Mouse (Mus musculus): ENCODE results near the gene Scrn1. TPM values are rescaled to one million over a fixed set of nuclear protein-coding genes. Genes with fewer than 3 reads are reported as not detected.

Gene Scrn1
- polyA plus RNA-seq, 1 experiment = 13.5 TPM

DNA sequence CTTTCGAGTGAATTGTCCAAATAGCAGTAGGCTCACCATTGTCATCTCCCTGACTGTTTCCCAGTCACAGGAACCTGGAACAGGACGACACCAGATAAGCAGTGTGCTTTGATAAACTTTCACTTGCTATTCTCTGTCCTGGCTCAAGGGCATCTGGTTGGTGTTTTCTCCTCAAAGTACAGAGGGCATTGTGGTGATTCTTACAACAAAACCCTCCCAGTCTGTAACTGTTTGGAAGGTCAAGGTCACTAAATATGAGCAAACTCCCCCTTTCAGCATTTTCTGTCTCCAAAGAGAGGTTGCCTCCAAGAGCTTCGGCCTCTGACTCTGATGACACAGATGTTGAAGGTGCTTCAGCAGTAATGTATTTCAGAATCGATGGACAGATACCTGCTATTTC is 101.4 kb downstream of the Scrn1 start:
- H3K4me1 ChIP-seq = peaks cover 49% of the 10 kb centered on the region
- no peaks in the 10 kb centered on the region for H3K36me3 ChIP-seq (replicated peaks; ENCODE audit: low read length)
- no peak overlapping the region for H3K4me3 ChIP-seq (replicated peaks)
- H3K9me3 ChIP-seq = peaks cover 8% of the 10 kb centered on the region; the same call in 1 of the 2 replicates
- H3K27me3 ChIP-seq (replicated peaks) = peaks cover 20% of the 10 kb centered on the region
- TF ChIP-seq GATA1 (IDR thresholded peaks at IDR 0.05; ENCODE audit: borderline replicate concordance, low read length) = no peak
- no peak for TF ChIP-seq FLI1 (IDR thresholded peaks at IDR 0.05; ENCODE audit: low read length)

DNA sequence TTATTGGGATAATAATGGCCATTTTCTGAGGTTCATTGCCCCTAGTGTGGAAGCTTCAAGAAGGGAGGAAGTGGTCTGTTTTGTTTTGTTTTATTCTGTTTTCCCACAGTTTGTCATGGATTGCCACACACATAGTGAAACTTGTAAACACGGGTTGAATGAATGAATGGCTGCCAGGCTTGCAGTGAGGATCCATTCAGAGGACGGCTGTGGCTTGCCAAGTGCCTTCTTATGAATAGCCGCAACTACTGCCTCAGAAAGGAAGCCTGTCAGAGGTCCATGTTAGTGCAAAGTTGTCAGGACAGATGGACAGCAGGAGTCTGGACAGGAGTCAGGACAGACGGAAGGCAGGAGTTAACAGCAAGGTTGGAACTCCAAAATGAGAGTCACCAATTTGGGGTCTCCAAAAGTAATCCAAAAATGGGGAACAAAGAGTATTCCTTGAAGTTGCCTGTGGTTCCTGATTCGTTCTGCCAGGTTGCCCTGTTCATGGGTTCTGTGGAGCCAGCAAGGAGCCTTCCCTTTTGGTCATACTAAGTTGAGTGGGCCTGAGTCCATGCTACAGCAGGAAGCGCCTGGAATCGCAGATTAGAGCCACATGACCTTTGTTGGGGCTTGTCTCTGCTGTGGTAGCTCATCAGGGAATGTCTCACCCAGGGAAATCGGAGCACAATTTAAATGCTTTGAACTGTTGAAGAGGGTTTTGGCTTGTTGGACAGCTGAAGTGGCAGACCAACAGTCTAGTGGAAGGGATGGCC is 102.4 kb downstream of the Scrn1 start:
- peak overlapping the region; percentile 14 for H3K4me3 ChIP-seq (replicated peaks)
- H3K27me3 ChIP-seq (replicated peaks) = peaks cover 15% of the 10 kb centered on the region
- TF ChIP-seq FLI1 (IDR thresholded peaks at IDR 0.05; ENCODE audit: low read length) (no peak), GATA1 (IDR thresholded peaks at IDR 0.05; ENCODE audit: borderline replicate concordance, low read length) (no peak)
- no peaks in the 10 kb centered on the region for H3K36me3 ChIP-seq (replicated peaks; ENCODE audit: low read length)
- H3K4me1 ChIP-seq = peaks cover 55% of the 10 kb centered on the region
- peaks cover 8% of the 10 kb centered on the region; the same call in 1 of the 2 replicates for H3K9me3 ChIP-seq

DNA sequence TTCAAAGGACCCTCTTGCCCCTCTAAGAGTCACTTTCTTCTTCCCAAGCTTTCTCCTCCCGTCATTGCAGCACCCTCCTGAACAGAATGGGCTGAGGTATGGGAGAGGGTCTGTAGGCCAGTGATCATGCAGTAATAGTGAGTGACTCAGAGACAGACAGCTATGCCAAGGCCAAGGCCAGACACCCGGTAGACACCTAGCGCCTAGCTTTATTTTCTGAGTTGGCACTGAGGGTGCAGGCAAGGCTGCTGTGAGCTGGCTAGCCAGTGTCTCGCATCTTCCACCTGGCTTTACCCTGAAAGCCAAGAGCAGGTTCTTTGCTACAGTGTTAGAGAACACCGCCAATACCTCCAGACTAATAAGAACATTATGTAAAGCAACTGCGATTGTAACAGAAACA is 103.5 kb downstream of the Scrn1 start:
- Histone ChIP-seq H3K4me1 (peaks cover 59% of the 10 kb centered on the region), H3K36me3 (replicated peaks; ENCODE audit: low read length) (no peaks in the 10 kb centered on the region), H3K4me3 (replicated peaks) (no peak overlapping the region), H3K9me3 (peaks cover 8% of the 10 kb centered on the region; the same call in 1 of the 2 replicates), H3K27me3 (replicated peaks) (peaks cover 14% of the 10 kb centered on the region)
- TF ChIP-seq FLI1 (IDR thresholded peaks at IDR 0.05; ENCODE audit: low read length) (no peak), GATA1 (IDR thresholded peaks at IDR 0.05; ENCODE audit: borderline replicate concordance, low read length) (no peak)

DNA sequence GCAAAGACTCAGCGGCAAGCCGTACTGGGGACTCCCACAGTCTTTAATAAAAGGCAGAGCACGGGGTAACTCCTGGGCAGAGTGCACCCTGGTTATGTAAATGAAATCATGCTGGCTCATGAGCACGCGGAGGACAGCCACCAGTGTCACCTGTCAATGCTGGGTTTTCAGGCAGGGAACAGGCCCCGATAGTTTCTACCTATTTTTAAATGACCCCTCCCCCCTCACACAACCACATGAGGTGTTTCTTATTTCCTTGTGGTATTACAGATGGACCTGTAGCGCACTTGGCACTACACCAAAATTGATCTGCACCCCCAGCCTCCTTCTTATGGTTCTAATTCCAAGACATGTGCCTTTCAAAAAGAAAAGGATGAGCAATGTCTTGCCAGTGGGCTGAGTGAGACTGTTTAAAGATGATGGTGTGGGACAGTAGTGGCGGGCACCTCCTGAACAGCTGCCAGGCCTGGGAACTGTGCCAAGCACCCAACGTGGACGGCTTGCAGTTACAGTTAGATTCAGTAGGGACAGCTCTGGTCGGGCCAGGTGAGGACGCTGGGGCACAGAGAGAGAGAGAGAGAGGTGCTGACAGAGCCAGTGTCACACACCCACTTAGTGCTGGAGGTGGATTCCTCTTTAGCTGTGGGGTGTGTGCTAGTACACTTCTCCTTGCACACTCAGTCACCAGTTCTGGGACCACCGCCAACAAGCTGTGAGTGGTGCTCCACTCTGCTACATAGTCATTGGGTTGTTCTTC is 105.2 kb downstream of the Scrn1 start:
- Histone ChIP-seq H3K9me3 (peaks cover 8% of the 10 kb centered on the region; the same call in 1 of the 2 replicates), H3K4me3 (replicated peaks) (no peak overlapping the region)
- TF ChIP-seq GATA1 (IDR thresholded peaks at IDR 0.05; ENCODE audit: borderline replicate concordance, low read length) (no peak), FLI1 (IDR thresholded peaks at IDR 0.05; ENCODE audit: low read length) (no peak)

DNA sequence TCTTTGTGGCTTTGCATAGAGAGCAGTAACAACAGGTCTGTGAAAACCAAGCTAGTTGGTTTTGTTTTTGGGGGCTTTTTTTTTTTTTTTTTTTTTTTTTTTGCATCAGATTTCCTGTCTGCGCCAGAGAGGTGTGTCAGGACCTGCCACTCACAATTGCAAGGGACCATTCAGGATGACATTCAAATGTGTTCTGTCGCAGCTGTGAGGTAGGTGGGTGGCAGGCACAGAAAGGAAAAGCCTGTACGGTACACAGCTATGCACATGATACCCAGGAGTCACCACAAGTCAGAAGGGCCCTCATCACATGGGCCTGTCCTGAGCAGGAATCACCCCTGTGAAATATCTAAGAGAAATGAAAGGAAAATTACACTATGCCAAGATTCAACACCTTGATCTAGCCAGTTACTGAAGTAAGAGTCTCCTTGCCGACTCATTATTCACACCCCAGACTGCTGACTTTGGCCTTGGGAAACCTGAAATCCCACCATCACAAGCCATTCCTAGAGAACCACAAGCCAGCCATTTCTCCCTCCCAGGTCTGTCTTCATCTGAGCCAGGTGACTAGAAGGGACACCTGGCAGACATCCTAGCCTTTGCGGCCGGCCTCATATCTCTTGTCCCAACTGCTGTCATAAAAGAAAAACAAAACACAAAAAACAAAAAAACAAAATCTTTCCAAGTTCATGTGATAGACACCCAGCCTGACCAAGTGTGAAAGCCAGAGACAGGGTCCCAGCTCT is 105.9 kb downstream of the Scrn1 start:
- Histone ChIP-seq H3K9me3 (peaks cover 8% of the 10 kb centered on the region; the same call in 1 of the 2 replicates), H3K27me3 (replicated peaks) (peaks cover 17% of the 10 kb centered on the region), H3K36me3 (replicated peaks; ENCODE audit: low read length) (no peaks in the 10 kb centered on the region), H3K4me1 (peaks cover 55% of the 10 kb centered on the region), H3K4me3 (replicated peaks) (no peak overlapping the region)
- no peak for TF ChIP-seq GATA1 (IDR thresholded peaks at IDR 0.05; ENCODE audit: borderline replicate concordance, low read length)
- TF ChIP-seq FLI1 (IDR thresholded peaks at IDR 0.05; ENCODE audit: low read length) = no peak

More for the DNA sequence above, 105.2 kb downstream of the Scrn1 start:
- H3K27me3 ChIP-seq (replicated peaks) = peaks cover 17% of the 10 kb centered on the region
- peaks cover 58% of the 10 kb centered on the region for H3K4me1 ChIP-seq
- H3K36me3 ChIP-seq (replicated peaks; ENCODE audit: low read length) = no peaks in the 10 kb centered on the region

DNA sequence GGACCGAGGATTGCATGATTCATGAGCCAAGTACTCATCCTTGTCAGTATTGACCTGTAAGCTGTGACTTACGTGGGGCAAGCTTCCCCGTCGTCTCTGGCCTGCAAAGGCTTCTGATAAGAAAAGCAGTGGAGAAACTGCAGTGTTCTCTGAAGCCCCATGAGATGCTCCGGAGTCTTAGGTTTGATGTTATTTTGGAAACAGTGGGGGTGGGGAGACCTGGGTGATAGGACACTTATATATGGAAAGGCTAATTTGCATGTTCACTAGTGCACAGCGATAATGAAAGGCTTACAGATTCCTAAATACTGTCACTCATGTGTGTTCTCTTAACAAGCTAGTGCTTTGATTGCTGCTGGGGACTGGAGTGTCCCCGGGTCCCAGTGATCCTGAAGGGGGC is 106.6 kb downstream of the Scrn1 start:
- Histone ChIP-seq H3K9me3 (peaks cover 8% of the 10 kb centered on the region; the same call in 1 of the 2 replicates), H3K4me3 (replicated peaks) (no peak overlapping the region), H3K4me1 (peaks cover 53% of the 10 kb centered on the region), H3K36me3 (replicated peaks; ENCODE audit: low read length) (no peaks in the 10 kb centered on the region), H3K27me3 (replicated peaks) (peaks cover 17% of the 10 kb centered on the region)
- TF ChIP-seq FLI1 (IDR thresholded peaks at IDR 0.05; ENCODE audit: low read length) (no peak), GATA1 (IDR thresholded peaks at IDR 0.05; ENCODE audit: borderline replicate concordance, low read length) (no peak)

Other genes with a start within 250 kb of the Scrn1 start
- gene Prr15, start 240.7 kb downstream of the Scrn1 start, polyA plus RNA-seq (2012; ENCODE audit: insufficient read depth, low replicate concordance) = 3.1 TPM in 1 of 2 replicates, not detected in the other
- 1.1 and 7.2 TPM in 2 replicates for gene Wipf3, start 136.9 kb downstream of the Scrn1 start, polyA plus RNA-seq (2012; ENCODE audit: insufficient read depth, low replicate concordance)
- gene Plekha8, start 28.6 kb upstream of the Scrn1 start, polyA plus RNA-seq (2012; ENCODE audit: insufficient read depth, low replicate concordance) = 0.35 and 0.88 TPM in 2 replicates
- 1.2 TPM in 1 of 2 replicates, not detected in the other for gene Fkbp14, start 30.8 kb upstream of the Scrn1 start, polyA plus RNA-seq (2012; ENCODE audit: insufficient read depth, low replicate concordance)
- gene Mturn, start 115.1 kb upstream of the Scrn1 start, polyA plus RNA-seq (2012; ENCODE audit: insufficient read depth, low replicate concordance) = 0.16 TPM in 1 of 2 replicates, not detected in the other

Data from megakaryocyte, embryonic 14.5 days (primary cell).